Mouse (Mus musculus) c-Kit-positive CD71-negative TER-119-negative erythroid progenitor cells, embryonic 14.5 days (primary cell): ENCODE results near the gene Adcy1.

ENCODE experiments used
- DNase-seq: peaks from one replicate; pipeline ENCODE4 v3.0.0-alpha.2; 2013; ENCODE audit warnings: low read depth

Gene Adcy1

DNA sequence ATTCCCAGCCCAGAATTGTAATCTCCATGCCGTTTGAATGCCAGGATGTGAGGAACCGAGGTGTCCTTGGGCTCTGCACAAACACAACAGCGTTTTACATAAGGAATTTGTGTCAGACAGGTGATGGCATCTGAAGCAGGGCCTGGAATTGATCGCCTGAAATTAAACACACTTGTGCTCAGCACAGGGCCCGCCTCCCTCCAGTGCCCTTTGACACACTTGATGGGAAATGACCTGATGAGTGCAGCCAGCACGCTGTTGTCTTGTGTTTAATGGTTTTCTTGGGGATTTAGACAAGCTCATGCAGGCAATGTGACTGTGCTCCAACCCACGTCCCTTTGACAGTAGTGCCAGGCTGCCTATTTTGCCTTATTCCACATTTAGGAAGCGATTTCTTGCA is 124.2 kb downstream of the Adcy1 start:
- DNase-seq: no peak

DNA sequence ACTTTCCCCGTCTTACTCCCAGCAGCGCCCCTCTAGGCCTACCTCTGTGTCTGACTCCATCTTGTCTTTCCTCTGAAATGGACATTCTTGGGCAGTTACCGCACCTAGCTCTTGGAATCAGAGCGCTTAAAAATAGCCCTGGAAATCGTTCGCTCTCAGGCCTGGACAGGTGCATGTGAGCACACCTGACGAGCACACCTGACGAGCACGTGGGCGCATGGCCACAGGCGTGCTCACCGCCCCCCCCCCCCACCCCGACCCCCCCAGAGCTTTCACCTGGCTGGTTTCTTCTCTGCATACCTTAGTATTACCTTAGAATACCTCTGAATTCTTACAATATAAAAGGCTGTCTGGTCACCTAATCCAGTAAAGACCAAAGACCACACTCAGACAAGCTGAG is 125.2 kb downstream of the Adcy1 start, which contains the start of gene Gm11985:
TSS of gene Gm11985 (minus strand) at position 101 of the 400 bp plus-strand sequence.
- DNase-seq: no peak

DNA sequence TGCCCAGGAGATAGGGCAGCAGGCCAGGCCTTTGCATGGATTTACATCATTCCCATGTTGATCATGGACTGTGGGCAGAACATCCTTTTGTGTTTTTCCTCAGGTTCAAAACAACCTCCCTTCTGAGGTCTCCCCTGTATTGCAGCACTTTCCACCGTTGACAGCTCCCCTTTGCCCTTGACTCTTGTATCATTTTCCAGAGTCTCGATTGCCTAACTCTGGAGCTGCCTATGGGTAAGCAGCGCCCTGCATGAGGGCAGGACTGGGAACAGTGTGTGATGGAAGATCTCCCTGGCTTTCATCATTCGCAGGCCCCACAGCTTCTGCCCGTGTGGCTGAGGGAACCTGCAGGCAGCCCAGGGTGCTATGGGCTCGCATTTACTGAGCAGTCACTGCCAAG is 129.4 kb downstream of the Adcy1 start:
- no peak for DNase-seq

DNA sequence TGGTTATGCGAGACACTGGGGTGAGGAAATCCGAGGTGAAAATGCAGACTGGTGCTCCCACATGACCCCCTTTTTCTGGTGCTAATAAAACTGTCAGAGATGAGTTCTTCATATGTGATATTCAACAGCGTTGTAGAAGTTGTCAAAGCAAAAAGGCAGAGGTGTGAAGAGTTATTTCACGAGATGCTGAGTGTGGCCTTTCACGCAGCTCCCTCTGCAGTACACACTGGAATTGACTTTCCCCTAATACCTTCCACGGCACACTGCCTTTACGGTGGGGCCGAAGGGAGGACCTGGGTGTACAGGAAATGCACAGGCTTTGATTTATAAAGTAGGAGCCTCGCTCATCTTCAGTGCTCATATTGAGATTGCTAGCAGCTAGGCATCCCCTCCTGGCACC is 129.8 kb downstream of the Adcy1 start:
- DNase-seq: no peak

DNA sequence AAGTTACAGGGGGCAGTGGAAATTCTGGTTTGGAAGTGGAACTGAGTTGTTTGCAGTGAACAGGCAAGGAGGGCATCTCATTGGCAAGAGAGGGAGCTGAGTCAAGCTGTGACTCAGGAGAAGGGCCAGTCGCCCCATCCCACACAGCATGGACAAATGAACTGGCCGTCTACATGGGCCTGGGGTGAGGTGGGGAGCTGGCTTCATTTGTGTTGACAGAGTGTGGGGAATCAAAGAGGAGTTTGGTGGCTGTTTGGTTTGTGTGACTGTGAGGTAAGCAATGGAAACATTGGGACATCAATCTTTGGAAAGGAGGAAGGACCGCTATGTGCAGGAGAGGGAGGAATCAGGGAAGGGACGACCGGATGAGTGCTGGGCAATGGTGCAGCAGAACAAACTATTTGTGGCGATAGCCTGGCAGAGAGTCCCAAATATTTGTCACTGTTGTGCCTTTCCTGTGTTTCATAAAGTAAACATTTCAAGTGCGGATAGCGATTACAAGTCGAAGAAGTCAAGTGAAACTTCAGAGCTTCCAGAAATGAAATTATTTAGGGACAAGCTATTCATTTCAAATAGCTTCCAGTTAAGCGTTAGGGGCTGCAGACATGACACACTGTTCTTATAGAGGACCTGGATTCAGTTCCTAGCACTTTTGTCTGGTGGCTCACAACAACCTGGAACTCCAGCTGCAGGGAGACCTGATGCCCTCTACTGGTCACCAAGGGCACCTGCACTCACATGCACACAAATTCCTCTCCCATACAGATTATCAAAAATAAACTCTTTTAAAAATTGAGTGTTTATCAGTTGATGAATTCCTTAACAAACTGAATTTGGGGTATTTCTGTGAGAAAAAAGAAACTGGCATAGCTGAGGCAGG is 131.4 kb downstream of the Adcy1 start:
- no peak for DNase-seq

DNA sequence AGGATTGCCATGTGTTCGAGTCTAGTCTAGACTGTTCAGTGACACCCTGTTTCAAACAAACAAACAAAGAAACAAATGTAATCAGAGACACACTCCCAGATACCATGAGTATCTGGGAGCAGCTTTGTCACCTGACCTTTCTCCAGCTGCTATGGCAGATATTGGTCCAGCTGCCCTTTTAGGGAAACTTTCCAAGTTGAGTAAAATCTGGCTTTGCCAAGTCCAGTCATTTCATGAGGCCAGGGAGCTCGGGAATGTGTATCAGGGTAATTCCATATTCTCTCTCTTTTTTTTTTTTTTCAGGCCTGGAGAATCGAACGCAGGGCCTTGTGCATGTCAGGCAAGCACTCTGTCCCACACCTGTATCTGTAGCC is 132.0 kb downstream of the Adcy1 start:
- no peak for DNase-seq

DNA sequence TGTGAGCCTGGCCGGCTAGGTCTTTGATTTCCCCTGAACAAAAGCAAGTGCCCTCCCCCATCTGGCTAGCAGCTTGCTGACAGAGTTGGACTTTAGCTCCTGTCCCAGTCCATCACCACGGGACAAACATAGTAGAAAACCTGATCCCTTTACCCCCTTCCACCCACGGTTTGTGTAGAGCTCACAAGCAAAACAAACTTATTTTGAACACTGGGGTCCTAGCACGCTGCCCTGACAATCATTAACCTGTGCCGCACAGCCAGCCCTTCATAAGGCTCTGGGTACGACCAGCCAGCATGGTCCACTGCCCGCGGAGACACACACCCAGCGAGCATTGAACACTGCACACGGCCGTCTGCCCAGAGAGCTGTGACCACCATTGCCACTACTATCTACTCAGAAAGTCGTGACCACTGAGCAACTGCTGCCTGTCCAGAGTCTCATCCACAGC is 134.2 kb downstream of the Adcy1 start, which contains the start of gene Igfbp1:
TSS of gene Igfbp1 (plus strand) at position 292 of the 451 bp plus-strand sequence.
- DNase-seq: no peak

DNA sequence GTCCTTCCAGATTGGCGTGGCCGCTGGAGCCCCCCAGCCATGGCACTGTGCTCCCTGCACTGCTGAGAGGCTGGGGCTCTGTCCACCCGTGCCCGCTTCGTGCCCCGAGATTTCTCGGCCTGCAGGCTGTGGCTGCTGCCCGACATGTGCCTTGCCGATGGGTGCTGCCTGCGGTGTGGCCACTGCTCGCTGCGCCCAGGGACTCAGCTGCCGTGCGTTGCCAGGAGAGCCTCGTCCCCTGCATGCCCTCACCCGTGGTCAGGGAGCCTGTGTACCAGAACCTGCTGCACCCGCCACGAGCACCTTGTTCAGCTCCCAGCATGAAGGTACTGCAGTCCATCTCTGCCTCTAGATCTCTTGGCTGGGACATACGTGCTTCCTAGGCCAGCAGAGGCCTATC is 134.7 kb downstream of the Adcy1 start:
- DNase-seq: no peak

DNA sequence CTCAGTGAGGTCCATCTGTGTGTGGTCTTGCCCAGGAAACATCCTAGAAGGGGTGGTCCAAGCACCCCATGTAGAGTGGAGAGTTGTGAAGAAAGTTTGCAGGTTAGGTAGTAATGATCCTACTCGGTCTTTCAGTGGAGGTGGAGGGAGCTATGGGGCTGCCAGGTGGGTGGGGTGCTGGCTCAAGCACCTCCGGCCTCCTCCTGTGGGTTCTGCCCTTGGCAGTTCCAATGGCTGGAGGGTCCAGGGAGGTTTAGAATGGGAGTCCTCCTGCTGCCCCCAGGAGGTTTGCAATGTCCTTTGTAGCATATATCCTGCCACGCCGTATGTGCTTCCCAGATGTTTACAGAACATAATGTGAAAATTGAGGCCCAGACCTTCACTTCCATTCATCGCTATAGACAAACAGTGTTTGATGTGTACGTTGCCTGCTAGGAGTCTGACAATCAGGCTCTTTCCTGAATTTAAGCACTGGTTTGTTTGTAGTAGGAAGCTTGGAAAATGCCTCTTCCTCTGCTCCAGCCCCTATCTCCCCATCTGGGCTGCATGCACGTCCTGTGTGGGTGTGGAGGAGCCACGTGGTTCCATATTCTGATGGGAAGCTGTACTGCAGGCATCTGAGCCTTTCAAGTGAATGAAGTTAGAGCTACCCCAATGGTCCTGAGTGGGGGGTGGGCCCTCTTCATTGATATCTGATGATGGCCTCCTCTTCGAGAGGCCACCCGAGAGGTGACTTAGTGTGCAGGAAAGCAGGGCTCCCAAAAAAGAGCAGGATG is 135.4 kb downstream of the Adcy1 start:
- no peak for DNase-seq

DNA sequence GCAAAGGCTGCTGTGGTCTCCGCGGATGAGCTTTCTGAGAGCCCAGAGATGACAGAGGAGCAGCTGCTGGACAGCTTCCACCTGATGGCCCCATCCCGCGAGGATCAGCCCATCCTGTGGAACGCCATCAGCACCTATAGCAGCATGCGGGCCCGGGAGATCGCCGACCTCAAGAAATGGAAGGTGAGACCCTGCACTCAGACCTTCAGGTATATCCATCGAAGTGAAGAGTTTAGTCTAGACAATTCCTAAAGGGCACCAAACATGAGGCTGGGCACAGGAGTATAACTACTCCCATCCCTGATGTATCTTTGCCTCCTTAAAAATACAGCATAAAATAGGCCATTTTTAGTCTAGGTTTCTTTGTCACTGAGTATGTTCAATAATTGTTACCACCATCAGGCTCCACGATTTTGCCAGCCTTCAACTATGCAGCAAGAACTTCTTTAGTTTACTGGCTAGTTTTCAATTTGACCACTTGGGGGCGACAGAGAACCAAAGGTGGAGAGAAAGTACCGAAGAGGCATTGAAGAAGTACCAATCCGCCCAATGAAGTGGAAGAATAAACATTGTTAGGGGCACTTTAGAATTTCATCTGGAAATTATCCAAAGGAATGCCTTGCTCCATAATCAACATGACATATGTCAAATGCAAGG is 136.6 kb downstream of the Adcy1 start:
- DNase-seq: peak; percentile 39

DNA sequence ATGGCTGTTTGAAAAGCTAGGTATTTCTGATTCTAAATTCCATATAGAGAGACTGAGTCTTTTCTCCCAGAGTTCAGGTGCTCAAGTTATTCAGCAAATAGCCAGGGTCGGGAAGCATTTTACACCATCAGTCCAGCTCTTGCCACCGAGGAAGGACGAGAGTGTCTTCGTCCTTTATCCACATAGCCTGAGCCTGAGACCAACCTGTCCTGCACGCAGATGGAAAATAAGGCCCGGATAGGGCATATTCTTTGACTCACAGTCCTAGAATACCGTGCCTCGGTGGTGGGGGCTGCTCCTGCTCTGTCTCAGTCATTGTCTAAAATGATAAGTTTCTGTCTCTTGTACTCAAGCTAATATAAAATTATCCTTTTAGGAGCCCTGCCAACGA is 137.1 kb downstream of the Adcy1 start:
- no peak for DNase-seq

DNA sequence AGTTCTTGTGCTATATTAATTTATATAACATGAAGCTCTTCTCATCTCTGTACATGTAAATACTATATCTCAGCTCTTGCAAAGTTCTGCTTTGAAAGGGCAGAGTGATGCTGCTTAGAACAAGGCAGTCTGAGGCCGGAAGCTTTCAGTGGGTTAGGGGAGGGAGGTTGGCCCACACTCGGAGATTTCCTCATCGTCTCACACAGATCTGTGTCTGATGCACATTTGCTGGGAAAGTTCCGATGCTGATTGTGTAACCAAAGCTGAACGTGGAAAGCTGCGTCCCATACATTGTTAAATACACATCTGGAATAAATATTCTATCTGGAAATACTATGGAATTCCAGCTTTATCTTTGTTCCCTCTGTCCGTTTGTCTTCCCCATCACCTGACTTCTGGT is 138.9 kb downstream of the Adcy1 start:
- DNase-seq: no peak

DNA sequence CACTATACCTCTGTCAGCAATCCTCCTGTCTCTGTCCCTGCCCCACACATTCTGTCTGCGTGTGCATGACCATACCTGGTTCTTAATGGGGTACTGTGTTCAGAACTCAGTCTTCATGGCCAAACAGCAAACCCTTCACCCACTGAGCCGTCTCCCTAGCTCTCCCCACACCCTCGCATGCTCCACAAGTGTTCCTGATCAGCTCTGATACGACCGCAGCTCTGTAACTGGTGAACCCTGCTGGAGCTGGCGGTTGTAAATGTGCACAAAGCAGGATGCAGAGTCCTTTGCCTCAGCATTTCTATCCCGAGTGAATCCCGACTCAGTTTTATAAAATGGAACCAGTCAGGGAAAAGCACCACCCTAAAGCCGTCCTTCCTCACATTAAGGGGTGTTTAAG is 140.6 kb downstream of the Adcy1 start:
- DNase-seq: no peak

DNA sequence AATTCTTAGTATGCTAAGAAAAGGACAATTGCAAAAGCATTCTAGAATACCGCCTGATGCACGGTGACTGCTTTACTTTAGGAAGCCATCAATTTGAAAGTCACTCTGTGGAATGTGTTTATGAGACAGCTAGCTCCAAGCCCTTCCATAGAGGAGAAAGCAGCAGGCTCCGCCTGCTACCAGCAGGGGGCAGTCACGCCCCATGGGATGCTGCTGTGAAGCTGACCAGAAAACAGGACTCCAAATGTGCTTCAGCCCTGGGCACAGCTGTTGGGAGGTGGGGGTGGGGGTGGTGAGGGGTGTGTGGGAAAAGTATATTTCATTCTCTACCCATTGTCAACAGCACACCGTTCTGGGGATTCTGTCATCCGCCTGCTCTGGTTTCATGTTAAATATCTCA is 147.1 kb downstream of the Adcy1 start:
- peak; percentile 28 for DNase-seq

DNA sequence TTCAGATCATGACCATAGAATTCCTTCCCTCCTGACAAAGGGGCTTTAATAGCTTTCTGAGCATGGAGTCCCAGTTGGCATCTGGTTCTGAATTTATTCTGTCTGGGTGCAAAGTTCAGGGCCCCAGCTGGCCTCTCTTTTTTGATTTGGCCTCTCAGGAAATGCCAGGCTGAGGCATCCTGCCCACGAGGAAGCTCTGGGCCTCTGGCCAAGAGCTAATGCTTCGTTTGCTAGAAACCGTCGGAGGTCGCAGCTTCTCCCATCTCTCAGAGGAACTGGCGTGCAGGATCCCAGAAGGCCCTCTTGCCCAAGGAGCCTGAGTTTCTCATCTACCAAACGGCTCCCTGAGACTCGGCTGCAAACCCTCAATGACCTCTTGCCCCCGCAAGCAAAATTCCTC is 147.9 kb downstream of the Adcy1 start:
- DNase-seq: no peak

DNA sequence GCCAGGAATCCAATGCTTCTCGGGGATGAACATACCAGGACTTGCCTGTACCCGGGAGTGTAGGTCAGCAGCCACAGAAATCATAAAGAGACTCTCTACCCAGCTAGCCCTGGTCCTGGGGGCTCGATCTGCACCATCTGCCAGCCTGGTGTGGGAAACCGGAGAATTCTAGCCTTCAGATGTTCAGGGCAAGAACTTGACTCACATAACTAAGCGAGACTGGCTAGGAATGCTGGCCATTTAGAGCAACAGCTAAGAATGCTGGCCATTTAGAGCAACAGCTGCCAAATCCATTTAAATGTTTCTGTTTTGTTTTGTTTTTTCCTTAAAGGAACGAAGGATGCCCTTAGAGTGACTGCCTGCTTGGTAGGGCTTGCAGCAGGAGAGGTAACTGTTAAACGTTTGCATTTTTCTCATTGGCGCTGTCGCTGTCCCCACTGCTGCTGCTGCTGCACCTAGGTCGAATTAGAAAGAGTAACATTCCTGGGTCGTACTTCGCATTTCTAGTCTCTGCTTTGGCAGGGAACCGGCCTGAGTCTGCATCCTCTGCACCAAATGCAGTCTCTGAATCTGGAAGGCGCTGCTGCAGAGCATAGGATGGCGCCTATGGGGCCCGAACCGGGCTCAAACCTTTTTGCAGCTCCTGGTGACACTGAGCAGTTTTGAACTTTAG is 149.0 kb downstream of the Adcy1 start:
- no peak for DNase-seq

DNA sequence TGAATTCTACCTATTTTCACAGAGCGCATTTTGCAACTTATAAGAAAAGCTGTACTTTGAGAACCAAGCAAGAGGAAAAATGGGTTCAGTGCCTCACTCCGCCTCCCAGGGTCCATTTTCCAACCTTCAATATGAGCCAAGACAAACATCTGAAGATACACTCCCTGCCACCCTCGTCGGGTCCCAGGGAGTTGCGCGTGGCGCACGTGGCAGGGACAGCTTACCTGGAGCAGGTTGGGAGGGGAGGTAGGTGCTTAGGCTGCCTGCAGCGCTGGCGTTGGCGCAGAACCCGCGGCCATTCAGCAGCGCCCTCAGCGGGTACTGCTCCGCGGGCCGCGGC is 149.8 kb downstream of the Adcy1 start:
- DNase-seq: no peak

DNA sequence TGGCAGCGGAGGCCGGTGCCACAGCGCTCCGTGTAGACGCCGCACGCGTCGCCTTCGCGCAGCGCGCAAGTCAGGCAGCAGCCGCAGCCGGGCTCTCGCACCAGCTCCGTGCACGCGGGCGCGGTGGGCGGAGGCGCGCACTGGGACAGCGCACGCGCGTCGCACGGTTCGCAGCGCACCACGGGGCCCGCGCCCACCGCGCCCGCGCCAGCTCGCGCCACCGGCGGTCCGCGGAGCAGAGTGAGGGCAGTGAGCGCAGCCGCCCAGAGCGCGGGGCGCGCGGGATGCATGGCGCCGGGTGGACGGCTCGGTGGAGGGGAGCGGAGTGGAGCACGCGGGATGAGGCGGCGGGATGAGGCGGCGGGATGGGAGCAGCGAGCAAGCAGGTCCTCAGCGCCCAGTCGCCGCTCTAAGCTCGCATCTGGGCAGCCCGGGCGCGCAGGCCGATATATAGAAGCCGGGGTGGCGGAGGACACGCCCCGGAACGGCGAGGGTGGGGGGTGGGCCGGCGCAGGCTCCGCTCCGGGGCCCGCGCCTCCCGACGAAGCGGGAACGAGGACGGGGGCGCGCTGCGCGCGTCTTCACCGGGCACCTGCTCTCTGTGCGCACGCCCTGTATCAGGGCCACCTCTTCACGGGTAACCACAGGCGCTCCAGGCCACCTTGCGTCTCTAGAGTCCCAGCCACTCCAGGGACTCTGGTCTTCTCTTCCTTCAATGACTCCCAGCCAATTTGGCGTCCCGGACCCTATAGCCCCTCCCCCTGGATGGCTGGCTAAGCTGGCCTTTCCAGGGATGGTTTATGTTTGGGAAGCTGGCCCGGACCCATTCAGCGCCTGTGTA is 150.4 kb downstream of the Adcy1 start, which contains the start of gene Igfbp3:
TSS of gene Igfbp3 (minus strand) at position 423 of the 841 bp plus-strand sequence.
- DNase-seq: no peak

DNA sequence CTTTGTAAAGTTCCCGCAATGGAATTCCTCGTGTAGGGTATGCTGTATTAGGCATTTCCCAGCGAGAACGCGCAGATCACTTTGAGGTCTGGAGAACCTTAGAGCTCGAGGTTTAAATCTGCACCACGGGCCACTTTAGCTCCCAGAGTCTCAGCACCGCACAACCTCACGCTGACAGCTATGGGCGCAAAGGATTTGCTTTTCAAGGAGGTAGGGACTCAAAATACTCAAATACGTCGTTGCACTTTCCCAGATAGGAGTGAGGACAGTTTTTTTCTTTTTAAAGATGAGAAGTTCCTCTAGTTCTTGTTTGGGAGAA is 151.0 kb downstream of the Adcy1 start:
- DNase-seq: no peak

DNA sequence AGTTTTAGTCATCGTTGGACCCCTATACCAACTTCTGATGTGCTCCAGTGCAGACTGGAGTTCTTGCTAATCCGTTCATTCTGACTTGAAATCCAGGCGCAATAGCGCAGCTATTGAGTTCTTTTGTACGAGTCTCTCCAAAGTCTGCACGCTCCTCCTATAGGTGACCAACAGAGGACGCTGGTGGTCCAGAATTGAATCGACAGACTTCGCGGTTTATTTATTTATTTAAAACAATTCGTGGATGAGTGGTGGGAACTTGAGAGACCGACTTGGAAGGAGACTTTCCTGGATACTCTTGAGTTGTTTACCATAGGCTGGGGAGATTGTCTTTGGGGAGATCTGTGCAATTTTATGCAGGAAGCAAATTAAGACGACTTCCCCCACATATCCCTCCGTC is 151.5 kb downstream of the Adcy1 start:
- DNase-seq: no peak

DNA sequence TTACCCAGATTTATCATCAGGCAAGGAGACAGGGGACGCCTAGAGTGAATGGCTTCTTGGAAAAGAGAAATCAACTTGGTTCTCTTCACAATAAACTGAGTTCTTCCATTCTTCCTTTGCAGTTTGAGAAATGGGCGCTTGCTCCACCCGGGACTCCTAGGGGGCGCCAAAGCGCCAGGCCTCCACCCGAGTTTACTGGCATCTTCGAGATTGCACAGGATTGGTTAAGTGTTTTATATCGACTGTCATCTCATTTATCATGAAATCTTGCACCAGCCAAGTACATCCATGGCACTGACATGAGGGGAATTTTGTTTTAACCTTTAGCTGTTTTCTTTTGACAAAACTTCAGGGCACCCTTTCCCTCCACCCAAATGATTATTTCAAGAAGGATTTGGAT is 152.4 kb downstream of the Adcy1 start:
- no peak for DNase-seq
